Mouse (Mus musculus) embryo, embryonic 9.5 days (tissue): ENCODE measurements around the gene C2cd4d.

Experiments
- DNase-seq: peaks from one replicate; pipeline ENCODE4 v3.0.0-alpha.2; 2017; ENCODE audit errors: extremely low spot score

C2cd4d gene

DNA sequence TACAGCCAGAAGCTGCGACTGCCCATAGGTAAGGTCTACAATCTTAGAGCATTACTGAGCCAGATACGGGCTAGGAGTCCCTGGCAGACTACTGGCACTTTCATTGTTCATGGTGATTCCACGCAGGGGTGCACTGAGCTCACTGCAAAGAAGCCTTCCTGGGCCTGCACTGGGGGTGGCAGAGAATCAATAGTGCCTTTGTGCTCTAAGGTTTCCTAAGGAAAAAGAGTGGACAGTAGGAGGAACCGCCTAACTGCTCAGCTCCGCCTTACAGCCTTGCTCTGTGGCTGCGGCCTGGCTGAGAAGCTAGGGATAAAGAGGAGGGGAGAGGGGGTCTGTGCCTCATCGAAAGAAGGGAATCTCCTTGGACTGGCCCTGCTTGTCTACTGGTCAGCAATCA is at the start of gene C2cd4d:
Gene C2cd4d (plus strand): TSS at position 301 of the 400 bp plus-strand sequence.
- DNase-seq = peak; percentile 6

DNA sequence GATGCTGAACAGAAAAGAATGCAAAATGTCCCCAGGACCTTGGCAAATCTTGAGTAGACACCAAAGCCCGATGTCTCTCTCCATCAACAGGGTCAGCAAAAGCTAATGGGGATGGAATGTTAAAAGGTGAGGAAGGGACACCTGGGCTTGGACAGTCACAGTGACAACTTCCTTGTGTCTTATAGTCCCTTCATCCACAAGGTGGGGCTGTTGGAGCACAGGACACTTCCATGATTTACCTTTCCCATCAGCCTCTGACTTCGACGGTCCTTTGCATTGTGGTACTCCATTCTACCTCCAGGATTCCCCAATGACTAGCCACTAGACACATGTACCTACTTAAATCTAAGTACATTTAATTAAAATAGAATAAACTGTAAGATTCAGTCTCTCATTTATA is 33.6 kb upstream of the C2cd4d start:
- DNase-seq = no peak

DNA sequence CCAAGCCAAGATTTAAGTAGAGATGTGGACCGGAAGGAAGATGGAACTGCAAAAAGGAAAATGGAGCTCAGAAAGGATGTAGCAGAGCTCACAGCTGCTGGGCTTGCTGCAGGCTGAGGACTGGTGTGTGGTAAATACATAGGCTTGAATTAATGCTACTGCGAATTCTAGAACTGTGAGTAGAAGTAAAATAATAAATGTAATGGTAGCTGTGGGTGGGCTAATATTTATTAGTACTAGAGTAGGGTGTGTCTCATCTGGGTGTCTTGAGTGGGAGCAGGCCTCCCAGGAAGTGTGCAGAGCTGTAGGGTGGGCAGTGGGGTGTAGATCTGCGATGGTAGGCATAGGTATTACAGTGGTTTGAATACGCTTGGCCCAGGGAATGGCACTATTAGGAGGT is 27.8 kb upstream of the C2cd4d start:
- no peak for DNase-seq

DNA sequence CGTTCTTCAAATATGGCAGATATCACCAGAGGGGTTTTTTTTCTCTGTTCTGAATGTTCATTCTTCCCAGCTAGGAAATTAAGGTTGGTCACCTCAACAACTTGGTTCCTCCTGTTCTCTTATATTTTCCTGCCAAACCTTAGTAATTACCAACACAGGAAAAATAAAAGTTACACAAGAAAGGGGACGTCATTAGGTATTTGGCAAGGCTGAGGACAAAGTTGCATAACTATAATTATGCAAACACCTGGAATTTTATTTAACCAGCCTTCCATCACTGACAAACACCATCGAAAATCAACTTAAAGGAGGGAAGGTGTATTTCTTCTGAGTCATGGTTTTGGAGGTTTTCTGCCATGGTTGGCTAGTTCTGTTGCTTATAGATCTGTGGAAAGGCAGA is 23.7 kb upstream of the C2cd4d start:
- DNase-seq = no peak

DNA sequence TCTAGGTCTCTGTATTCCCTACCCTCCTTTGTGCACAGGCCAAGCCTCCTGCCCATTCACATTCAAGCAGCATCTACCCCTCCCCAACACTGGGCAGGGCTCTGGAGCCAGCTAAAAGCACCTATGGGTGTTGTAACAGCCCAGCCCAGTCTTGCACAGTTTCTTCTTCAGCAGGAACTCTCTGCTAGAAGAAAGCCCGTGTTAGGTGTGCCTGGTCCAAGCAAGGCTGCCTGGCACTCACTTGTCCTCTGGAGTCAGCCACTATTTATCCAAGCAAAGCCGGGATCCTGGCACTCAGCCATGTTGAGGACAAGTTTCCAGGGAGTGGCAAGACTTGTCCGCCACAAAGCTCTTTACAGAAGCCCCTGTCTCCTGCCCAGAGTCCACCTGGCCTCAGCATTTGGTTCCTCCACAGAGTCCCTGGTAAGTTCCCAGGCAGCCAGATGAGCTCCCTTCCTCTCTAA is 20.2 kb upstream of the C2cd4d start, which contains the start of gene Them5:
Gene Them5 (plus strand): TSS at position 141 of the 464 bp plus-strand sequence.
- DNase-seq = no peak

DNA sequence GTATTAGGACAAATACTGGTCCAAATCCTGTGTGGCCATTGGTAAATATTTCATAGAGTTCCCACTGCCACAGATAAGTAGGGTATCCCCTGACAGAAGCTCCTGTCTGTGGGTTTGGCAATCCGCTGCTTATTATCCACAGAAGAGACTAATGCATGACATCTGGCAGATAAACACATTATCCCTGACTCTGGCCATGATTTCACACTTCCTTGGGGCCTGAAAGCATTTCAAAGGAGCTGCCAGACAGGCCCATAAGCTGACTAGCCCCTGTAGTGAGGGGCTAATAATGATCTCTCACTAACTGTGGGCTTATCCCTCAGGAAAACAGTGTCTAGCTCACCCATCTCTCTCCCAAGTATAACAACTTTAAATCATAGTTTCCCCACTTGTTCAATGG is 19.7 kb upstream of the C2cd4d start:
- DNase-seq = no peak

DNA sequence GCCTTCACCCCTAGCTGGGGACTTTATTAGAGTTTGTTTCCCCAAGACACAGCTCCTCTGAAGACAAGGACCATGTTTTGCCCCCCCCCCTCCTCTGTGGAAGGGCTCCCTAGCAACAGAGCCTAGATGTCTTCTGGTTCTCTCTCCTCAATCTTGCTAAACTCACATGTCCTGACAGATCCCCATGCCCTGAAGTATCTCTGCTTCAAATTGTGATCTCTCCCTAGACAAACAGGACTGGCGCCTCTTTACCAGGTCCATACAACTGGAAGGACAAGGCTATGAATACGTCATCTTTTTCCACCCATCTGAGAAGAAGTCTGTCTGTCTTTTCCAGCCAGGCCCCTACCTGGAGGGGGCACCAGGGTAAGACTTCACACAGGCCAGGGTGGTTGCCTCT is 18.1 kb upstream of the C2cd4d start:
- DNase-seq = no peak

DNA sequence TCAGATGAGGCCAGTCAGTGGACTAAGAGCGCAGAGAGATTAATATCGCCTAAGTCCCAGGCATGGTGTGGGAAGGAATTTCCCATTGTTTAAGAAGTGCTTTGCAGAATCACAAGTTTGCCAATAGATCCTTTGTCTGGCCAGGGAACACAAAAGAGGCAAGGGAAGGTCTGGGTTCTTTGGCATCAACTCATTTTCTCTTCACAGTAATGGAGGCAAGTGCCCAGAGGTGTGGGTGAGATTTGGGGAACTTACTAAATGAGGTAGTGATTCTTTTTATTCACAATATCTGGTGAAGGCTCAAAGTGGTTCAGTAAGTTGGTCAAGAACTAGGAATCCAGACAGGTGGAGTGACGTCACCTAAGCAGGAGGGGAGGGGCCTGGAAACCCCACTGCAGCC is 17.3 kb upstream of the C2cd4d start:
- no peak for DNase-seq

DNA sequence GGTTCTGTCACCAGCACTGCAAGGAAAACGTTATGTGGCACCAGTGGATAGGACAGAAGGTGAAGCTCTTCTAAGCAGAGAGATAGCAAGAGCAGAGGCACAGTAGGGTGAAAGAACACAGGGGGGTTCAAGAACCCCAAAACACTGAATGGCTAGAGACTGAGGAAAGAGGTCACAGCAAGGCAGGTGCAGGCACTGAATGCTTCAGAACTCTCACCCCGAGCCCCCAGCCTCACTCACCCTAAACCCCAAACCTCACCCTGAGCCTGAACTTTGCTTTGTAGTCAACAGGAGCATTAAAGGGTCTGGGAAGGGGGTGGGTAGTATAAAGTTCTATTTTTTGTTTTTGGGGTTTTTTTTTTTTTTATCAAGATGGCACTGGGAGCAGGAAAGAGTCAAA is 14.1 kb upstream of the C2cd4d start:
- DNase-seq = no peak

DNA sequence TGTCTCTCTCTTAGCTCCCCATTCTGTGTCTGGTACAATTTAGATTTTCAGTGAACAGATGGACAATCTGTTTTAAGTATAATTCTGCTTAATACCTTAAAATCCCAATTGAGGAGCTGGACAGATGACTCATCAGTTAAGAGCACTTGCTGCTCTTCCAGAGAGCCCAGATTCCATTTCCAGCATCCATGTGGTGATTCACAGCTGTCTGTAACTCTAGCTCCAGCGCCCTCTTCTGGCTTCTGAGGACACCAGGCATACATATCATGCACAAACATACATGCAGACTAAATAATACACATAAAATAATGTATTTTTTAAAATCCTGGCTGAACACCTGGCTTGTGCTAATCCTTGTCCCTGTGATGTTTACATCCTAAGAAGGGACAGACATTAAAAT is 1.4 kb upstream of the C2cd4d start:
- DNase-seq = no peak

DNA sequence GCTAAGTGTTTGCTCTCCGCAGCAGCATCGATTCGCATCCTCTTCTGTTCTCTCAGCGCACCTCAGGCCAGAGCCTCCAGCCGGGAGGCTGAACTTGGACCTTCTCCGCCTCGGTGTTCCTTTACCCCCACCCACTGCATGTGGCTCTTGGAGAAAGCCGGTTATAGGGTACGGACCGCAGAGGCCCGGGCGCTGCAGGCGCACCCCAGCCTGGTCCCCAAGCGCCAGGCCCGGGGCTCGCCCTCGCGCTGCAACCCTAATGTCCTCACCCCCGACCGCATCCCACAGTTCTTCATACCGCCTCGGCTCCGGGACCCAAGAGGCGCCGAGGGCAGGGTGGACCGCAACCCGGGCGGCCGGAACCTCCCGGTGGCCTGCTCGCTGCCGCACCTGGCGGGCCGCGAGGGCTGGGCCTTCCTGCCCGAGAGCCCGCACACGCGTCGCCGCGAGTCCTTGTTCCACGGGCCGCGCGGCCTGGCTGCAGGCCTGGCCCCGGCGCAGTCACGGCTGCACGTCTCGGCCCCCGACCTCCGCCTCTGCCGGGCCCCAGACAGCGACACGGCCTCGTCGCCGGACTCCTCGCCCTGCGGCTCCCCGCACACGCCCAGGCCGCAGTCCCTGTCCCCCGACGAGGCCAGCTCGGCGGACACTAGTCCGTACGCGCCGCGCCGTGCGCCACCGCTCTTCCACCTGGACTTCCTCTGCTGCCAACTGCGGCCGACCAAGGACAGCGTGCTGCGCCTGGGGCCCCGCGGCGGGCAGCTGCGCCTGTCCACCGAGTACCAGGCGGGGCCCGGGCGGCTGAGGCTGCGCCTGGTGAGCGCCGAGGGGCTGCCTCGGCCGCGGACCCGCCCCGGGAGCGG is 1.3 kb downstream of the C2cd4d start:
- peak; percentile 58 for DNase-seq

DNA sequence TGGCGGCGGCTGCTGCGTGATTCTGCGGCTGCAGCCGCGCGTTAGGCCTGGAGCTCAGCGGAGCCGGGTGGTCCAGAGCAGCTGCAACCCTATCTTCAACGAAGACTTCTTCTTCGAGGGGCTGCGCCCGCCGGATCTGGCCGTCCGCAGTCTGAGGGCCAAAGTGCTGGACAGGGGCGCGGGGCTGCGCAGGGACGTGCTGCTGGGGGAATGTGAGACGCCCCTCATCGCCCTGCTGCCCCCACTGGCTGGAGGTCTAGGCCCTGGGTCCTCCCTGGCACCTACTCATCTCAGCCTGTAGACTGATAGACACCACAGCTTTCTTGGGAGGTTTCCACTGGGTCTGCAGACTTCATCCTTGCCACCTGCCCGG is 1.9 kb downstream of the C2cd4d start:
- DNase-seq = no peak

DNA sequence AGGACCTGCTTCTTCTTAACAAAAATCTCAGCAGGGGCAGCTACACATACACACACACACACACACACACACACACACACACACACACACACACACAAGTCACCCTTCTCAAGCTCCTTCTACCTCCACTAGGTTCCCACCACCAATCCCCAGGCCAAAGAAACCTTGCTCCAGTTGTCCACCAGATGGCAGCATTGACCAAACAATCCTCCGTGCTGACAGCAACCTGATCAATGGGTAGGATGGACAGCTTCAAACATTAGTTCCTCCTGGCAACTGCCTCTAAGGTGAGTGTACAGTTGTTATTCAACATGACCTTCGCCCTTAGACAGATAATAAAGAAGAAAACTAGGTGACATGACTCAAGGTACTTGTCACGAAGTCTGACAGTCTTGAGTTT is 4.5 kb downstream of the C2cd4d start:
- DNase-seq = peak; percentile 82

DNA sequence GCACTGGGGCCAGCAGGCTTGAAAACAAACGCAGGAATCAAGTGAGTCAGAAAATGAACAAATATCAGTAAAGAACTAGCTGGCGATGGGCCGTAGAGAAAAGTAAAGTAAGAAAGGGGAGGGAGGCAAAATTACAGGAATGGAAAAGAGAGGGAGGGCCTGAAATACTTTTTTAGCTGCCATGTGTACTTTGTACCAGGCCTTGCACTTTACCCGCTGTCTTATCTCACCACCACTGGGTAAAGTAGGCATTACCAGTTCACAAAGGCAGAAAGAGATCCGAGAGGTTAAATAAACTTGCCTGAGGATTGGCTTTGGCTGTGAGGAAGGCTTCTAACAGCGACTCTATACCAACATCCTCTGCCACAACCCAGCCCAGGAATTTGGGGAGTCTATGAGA is 5.3 kb downstream of the C2cd4d start:
- no peak for DNase-seq

DNA sequence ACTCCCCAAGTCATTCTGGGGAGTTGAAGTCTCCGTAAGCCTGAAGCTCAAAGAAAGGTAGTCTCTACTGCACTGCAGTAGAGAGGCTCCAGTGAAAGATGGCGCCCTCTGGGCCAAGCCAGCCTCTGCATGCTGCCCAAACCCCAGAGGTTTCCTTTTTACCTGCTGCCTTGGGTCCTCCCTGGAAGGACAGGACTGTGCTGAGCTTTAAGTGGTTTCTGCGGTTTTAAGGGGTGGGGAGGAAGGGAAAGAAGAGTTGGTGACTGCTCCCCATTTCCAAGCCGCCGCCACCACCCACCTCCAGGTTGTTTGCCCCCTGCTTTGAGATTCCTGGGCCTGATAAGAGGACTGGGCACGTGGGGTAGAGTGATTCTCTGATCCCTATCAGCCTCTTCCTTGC is 6.4 kb downstream of the C2cd4d start:
- no peak for DNase-seq

DNA sequence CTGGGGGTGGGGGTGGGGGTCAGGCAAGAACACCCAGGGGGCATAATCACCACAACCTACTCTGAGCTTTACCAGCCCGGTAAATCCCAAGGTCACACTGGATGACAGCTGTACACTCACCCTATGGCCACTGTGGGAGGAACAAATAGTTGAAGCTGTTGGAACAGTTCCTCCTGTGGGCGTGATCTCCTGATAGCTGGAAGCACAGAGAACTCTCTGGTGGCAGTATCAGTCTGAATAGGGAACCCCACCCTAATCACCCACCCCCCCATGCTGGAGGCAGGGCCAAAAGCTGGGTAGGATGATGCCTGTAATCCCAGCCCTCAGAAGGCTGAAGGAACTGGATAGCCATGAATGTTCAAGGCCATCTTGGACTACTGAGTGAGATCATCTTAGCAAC is 7.5 kb downstream of the C2cd4d start:
- no peak for DNase-seq

DNA sequence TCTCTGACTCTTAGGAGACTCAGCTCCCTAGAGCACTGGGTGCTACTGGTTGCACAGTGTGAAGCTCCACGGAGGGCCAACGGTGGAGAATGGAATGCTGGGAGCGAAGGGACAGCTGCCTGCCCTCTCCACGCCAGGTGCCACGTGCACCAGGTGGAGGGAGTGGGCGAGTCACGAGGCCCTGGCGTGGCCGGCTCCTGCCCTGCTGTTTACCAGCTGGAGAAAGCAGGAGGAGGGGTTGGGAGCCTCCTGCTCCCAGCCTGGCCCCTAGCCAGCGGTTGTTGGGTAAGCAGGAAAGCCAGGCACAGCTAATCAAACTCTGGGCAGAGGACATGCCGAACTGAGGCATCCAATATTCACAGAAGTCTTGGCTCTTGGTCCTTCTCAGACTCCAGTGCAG is 9.4 kb downstream of the C2cd4d start:
- peak; percentile 17 for DNase-seq

DNA sequence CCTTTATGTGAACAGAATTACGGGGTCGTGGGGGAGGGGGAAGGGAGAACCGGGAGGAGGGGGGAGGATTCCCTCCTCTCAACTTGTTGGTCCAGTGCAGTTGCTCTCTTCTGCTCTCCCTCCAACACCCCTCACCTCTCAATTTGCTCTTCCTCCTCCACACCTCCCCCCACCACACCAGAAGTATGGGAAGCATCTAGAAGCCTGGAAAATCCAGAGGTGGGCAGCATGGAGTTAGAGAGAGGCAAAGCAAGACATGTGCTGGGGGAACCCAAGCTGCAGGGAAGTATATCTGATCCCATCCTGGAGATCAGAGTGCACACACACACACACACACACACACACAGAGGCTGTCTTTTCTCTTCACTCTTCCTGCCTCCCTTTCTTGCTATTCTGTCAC is 9.8 kb downstream of the C2cd4d start:
- DNase-seq = no peak

DNA sequence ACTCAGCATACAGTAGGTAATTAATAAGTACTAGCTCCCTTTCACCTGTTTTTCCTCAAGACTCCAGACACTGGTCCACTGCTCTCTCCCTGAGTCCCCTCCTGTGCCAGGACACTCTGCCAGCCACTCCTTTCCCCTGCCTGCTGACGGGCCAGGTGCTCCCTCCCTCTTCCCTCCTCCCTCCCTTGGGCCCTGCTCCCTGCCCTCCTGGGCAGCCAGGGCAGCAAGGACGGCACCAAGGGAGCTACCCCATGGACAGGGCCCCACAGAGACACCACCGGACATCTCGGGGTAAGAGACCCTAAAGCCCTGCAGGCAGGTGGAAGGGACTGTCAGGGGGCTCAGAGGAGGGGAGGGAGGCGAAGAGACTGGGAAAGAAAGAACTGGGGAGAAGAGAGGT is 10.4 kb downstream of the C2cd4d start, which contains the start of gene Rorc:
Gene Rorc (plus strand): TSS at position 154 of the 400 bp plus-strand sequence.
- no peak for DNase-seq

DNA sequence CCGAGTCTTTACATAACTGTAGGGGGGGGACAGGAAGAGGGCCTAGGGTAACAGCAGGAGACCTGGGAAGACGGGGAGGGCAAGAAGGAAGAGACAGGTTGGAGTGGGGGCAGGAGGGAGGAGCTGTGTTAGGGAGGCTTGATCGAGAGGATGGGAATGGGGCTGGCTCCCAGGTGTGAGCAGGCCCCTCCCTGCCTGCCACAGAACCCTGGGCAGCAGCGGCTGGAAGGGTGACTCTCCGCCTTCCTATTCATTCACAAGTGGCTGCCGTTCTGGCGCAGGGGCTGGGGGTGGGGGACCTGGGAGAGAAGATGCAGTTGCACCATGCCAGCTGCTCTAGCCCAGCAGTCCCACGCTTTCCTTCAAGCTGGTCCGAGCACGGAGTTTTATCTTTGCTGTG is 10.9 kb downstream of the C2cd4d start:
- DNase-seq = no peak

DNA sequence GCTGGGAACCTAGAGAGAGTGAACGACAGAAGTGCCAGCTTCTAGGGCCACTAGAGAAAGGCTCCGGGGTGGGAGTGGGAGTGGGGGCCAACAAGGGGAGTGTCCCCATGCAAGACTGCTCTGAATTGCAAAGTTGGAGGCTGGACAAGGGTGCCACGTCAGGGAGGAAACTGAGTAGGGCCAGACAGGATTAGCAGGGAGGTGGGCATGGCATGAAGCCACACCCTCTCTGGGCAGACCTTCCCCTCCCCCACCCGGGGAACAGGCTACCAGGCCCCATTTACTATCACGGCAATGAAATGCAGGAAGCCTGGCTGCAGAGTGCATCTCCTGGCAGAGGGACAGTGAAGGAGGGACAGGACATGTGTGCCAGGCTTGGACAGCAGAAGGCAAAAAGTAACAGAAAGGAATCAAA is 11.4 kb downstream of the C2cd4d start:
- DNase-seq = no peak

DNA sequence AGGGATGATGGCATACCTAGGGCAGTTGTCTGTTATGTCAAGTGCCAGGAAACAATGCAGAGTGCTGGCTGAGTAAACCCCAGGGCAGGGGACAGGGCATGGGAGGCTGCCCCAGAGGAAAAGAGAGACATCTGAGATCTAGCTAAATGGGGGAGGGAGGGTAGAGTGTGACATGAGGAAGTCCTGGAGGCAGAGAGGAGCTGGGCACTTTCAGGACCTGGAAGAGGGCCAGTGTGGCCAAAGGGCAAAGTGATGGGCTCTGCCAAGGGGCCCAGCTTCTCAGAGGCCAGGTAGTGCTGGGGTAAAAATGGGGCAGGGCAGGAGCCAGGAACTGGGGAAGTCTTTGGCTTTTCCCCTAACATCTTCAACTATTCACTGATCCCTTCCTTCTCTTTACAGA is 12.4 kb downstream of the C2cd4d start:
- no peak for DNase-seq

DNA sequence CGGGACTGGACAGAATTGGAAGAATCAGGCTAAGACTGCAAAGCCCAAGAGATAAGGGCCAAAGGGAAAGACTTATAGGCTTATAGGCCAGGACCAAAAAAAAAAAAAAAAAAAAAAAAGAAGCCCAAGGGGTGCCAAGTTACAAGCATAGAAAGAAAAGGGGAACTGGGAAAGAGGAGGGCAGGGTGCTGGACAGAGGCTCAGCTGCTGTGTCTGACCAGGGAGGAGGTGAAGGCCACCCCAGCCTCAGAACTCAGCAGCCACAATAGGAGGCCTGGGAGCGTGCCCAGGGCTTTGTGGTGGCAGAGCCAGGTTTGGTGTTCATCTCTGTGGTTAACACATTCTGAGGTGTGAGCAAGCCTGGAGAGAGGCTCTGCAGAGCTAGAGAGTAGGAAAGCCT is 12.9 kb downstream of the C2cd4d start:
- no peak for DNase-seq

DNA sequence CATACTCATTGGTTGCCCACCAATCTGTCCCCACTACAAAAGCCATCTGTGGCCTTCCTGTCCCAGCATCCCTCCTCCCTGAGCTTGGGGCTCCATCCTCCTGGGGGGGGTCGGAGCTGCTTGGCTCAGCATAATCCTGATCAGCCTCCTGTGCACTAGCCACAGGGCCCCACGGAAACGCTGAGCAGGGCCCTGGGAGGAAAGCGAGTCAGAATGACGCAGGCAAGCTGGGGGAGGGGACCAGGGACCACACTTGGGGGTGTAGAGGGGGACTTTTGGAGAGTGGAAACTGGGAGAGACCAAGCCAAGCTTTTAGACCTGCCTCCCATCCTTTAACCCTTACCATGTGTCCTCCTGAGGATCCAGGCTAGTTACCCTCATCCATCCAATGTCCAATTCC is 13.6 kb downstream of the C2cd4d start:
- DNase-seq = no peak
